ENCODE assay signal across 8 mouse cellular contexts in the genomic region with DNA sequence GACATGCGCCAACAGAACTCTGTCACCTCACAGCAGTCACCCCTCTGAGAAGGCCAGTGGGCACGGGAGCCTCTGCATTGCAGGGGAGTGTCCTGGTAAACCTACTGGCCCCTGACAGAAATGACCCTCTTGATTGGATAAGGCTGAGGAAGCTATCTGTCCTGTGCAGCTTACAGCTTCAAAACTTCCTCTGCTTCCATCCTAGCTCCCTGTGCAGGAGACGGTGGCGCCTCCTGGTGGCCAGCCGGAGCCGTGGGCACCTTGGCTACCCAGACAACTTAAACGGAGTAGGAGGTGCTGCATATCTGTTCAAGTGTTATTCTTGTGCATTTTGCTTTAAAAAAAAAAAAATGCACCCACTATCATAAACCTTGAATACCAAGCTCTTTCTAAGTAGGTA. TPM values are rescaled to one million over a fixed set of nuclear protein-coding genes. Genes with fewer than 3 reads are reported as not detected.
DNase-seq lines count a peak whose midpoint lies in the region; ATAC-seq and TF ChIP-seq lines count a peak whose summit lies in the region.

No protein-coding gene starts in this region.

- 16% methylated on average over 7 of the region's 7 CpGs for WGBS in intestine, postnatal 0 days
- WGBS in intestine, embryonic 15.5 days, result 19% methylated on average over 7 of the region's 7 CpGs
- WGBS in forebrain, embryonic 16.5 days, result 18% methylated on average over 7 of the region's 7 CpGs
- 14% methylated on average over 7 of the region's 7 CpGs for WGBS in kidney, embryonic 15.5 days
- WGBS in liver, embryonic 14.5 days (ENCODE audit: insufficient replicate concordance), result 12% methylated on average over 7 of the region's 7 CpGs

- no peak overlapping the region for H3K27ac ChIP-seq in intestine, postnatal 0 days (ENCODE audit: low read depth, low read length)
- no peak overlapping the region for H3K27ac ChIP-seq in intestine, embryonic 15.5 days
- no peak overlapping the region for H3K27ac ChIP-seq in forebrain, embryonic 16.5 days (ENCODE audit: low read length)
- H3K27ac ChIP-seq in kidney, embryonic 15.5 days, result no peak overlapping the region
- H3K27ac ChIP-seq in liver, embryonic 14.5 days, result no peak overlapping the region

- no peaks in the 10 kb centered on the region for H3K27me3 ChIP-seq in intestine, postnatal 0 days (replicated peaks; ENCODE audit: control insufficient read depth, insufficient read depth, low read length)
- no peaks in the 10 kb centered on the region for H3K27me3 ChIP-seq in intestine, embryonic 15.5 days (replicated peaks)
- no peaks in the 10 kb centered on the region for H3K27me3 ChIP-seq in forebrain, embryonic 16.5 days (replicated peaks; ENCODE audit: control insufficient read depth, insufficient read depth, low read length)
- H3K27me3 ChIP-seq in kidney, embryonic 15.5 days, result no peaks in the 10 kb centered on the region
- H3K27me3 ChIP-seq in liver, embryonic 14.5 days (ENCODE audit: control insufficient read depth, insufficient read depth, low read length), result no peaks in the 10 kb centered on the region

- H3K4me1 ChIP-seq in intestine, postnatal 0 days (replicated peaks; ENCODE audit: control insufficient read depth, insufficient read depth, low read length), result no peaks in the 10 kb centered on the region
- no peaks in the 10 kb centered on the region for H3K4me1 ChIP-seq in intestine, embryonic 15.5 days (replicated peaks)
- no peaks in the 10 kb centered on the region for H3K4me1 ChIP-seq in forebrain, embryonic 16.5 days (replicated peaks; ENCODE audit: control insufficient read depth, insufficient read depth, low read length)
- H3K4me1 ChIP-seq in kidney, embryonic 15.5 days, result peaks cover 6% of the 10 kb centered on the region
- H3K4me1 ChIP-seq in liver, embryonic 14.5 days (replicated peaks; ENCODE audit: control insufficient read depth in 2 of 2, insufficient read depth in 2 of 2, low read length in 1 of 2), result 0 out of 4 replicates have a peak, but pooled peaks cover 0 to 2% of the 10 kb centered on the region in 2 experiments

- no peak overlapping the region for H3K4me3 ChIP-seq in intestine, postnatal 0 days (ENCODE audit: low read depth, low read length)
- no peak overlapping the region for H3K4me3 ChIP-seq in intestine, embryonic 15.5 days (replicated peaks)
- no peak overlapping the region for H3K4me3 ChIP-seq in forebrain, embryonic 16.5 days (replicated peaks; ENCODE audit: low read length)
- H3K4me3 ChIP-seq in kidney, embryonic 15.5 days (replicated peaks), result no peak overlapping the region
- no peak overlapping the region for H3K4me3 ChIP-seq in liver, embryonic 14.5 days (ENCODE audit: insufficient read depth in 1 of 2, low read depth in 2 of 2, low read length in 2 of 2)

- no peaks in the 10 kb centered on the region for H3K9me3 ChIP-seq in intestine, postnatal 0 days (ENCODE audit: control insufficient read depth)
- H3K9me3 ChIP-seq in intestine, embryonic 15.5 days, result no peaks in the 10 kb centered on the region
- H3K9me3 ChIP-seq in forebrain, embryonic 16.5 days (ENCODE audit: control insufficient read depth, low read length), result no peaks in the 10 kb centered on the region
- no peaks in the 10 kb centered on the region for H3K9me3 ChIP-seq in kidney, embryonic 15.5 days (replicated peaks)
- no peaks in the 10 kb centered on the region for H3K9me3 ChIP-seq in liver, embryonic 14.5 days (ENCODE audit: control insufficient read depth, low read length)

- H3K9ac ChIP-seq in intestine, postnatal 0 days (ENCODE audit: low read depth, low read length), result no peak overlapping the region
- H3K9ac ChIP-seq in intestine, embryonic 15.5 days, result no peak overlapping the region
- no peak overlapping the region for H3K9ac ChIP-seq in forebrain, embryonic 16.5 days (replicated peaks; ENCODE audit: low read depth, low read length)
- H3K9ac ChIP-seq in kidney, embryonic 15.5 days, result no peak overlapping the region
- no peak overlapping the region for H3K9ac ChIP-seq in liver, embryonic 14.5 days (replicated peaks)

- no peak for TF ChIP-seq EP300 in liver, embryonic 14.5 days (IDR thresholded peaks at IDR 0.05; ENCODE audit: low read depth)

- no peaks in the 10 kb centered on the region for H3K36me3 ChIP-seq in intestine, postnatal 0 days (ENCODE audit: control insufficient read depth, insufficient read depth)
- no peaks in the 10 kb centered on the region for H3K36me3 ChIP-seq in intestine, embryonic 15.5 days
- no peaks in the 10 kb centered on the region for H3K36me3 ChIP-seq in forebrain, embryonic 16.5 days (ENCODE audit: control insufficient read depth, insufficient read depth)
- H3K36me3 ChIP-seq in kidney, embryonic 15.5 days, result no peaks in the 10 kb centered on the region
- H3K36me3 ChIP-seq in liver, embryonic 14.5 days (replicated peaks; ENCODE audit: control insufficient read depth, insufficient read depth, low read depth), result no peaks in the 10 kb centered on the region

- H3K4me2 ChIP-seq in intestine, postnatal 0 days (replicated peaks; ENCODE audit: low read depth), result no peak overlapping the region
- H3K4me2 ChIP-seq in intestine, embryonic 15.5 days (replicated peaks), result no peak overlapping the region
- H3K4me2 ChIP-seq in forebrain, embryonic 16.5 days (ENCODE audit: low read length), result no peak overlapping the region
- no peak overlapping the region for H3K4me2 ChIP-seq in kidney, embryonic 15.5 days
- no peak overlapping the region for H3K4me2 ChIP-seq in liver, embryonic 14.5 days (ENCODE audit: low read depth)

- ATAC-seq in intestine, postnatal 0 days, result no peak
- ATAC-seq in intestine, embryonic 15.5 days, result no peak
- ATAC-seq in forebrain, embryonic 16.5 days, result peak; percentile 26; the same call in 1 of the 2 replicates
- ATAC-seq in kidney, embryonic 15.5 days (replicated peaks; ENCODE audit: low FRiP score), result 0 out of 2 replicates have a peak, but pooled peaks have one; percentile 52
- ATAC-seq in liver, embryonic 14.5 days (ENCODE audit: insufficient read depth), result no peak

- peak; percentile 84 for TF ChIP-seq CTCF in intestine, postnatal 0 days (IDR thresholded peaks at IDR 0.05; ENCODE audit: low read depth)
- TF ChIP-seq CTCF in liver, embryonic 14.5 days (IDR thresholded peaks at IDR 0.05; ENCODE audit: low read depth), result peak; percentile 80

- peak; percentile 47 to 60 for DNase-seq in adrenal gland, adult 18-20 months (ENCODE audit: low spot score in 2 of 2)
- DNase-seq in liver, embryonic 14.5 days (ENCODE audit: low read depth in 3 of 3, low spot score in 3 of 3), result no peak
- DNase-seq in right cerebral cortex, adult 18-20 months, result peak; percentile 55
- peak; percentile 41 to 74 for DNase-seq in urinary bladder, postnatal 4 days (ENCODE audit: low spot score in 2 of 2)

RNA-seq across cellular contexts. Expression of a gene that starts 33.5 kb away (rescaled TPM):
- not detected in 2 replicates for polyA plus RNA-seq in intestine, postnatal 0 days (2015; fragmentation: Nextera tagmentation; extraction: Ambion mirVana)
- not detected in 2 replicates for polyA plus RNA-seq in intestine, embryonic 15.5 days (2015; fragmentation: Nextera tagmentation; extraction: Ambion mirVana)
- not detected for total RNA-seq in adrenal gland, adult 18-20 months (2021)
- polyA plus RNA-seq in forebrain, embryonic 16.5 days (2015; fragmentation: Nextera tagmentation; extraction: Ambion mirVana), result not detected in 2 replicates
- not detected in 2 replicates for polyA plus RNA-seq in kidney, embryonic 15.5 days (2015; fragmentation: Nextera tagmentation; extraction: Ambion mirVana)
- polyA plus RNA-seq in liver, embryonic 14.5 days (2012; rRNA removed), result 0.01 TPM in 2 replicates
- polyA plus RNA-seq in liver, embryonic 14.5 days (2014; fragmentation: Nextera tagmentation; extraction: Ambion mirVana), result not detected in 2 replicates

RNA-seq across cellular contexts. Expression of a gene that starts 40.5 kb away (rescaled TPM):
- polyA plus RNA-seq in intestine, postnatal 0 days (2015; fragmentation: Nextera tagmentation; extraction: Ambion mirVana), result not detected in 2 replicates
- polyA plus RNA-seq in intestine, embryonic 15.5 days (2015; fragmentation: Nextera tagmentation; extraction: Ambion mirVana), result not detected in 2 replicates
- total RNA-seq in adrenal gland, adult 18-20 months (2021), result not detected
- 0.07 TPM in 1 of 2 replicates, not detected in the other for polyA plus RNA-seq in forebrain, embryonic 16.5 days (2015; fragmentation: Nextera tagmentation; extraction: Ambion mirVana)
- 0.01 and 0.48 TPM in 2 replicates for polyA plus RNA-seq in kidney, embryonic 15.5 days (2015; fragmentation: Nextera tagmentation; extraction: Ambion mirVana)
- not detected in 2 replicates for polyA plus RNA-seq in liver, embryonic 14.5 days (2012; rRNA removed)
- not detected in 2 replicates for polyA plus RNA-seq in liver, embryonic 14.5 days (2014; fragmentation: Nextera tagmentation; extraction: Ambion mirVana)

Comparison
In these comparisons a context has a peak if more than half of its experiments do, and no peak if none do; other contexts are left out.
1. ATAC-seq: peak in forebrain, embryonic 16.5 days (single experiment) and kidney, embryonic 15.5 days (single experiment); none in intestine, postnatal 0 days (single experiment), intestine, embryonic 15.5 days (single experiment) and liver, embryonic 14.5 days (single experiment).
2. DNase-seq: peak in adrenal gland, adult 18-20 months (2 of 2), right cerebral cortex, adult 18-20 months (single experiment) and urinary bladder, postnatal 4 days (2 of 2); none in liver, embryonic 14.5 days (0 of 3).